Mouse (Mus musculus) common myeloid progenitor, adult 5-6 weeks (primary cell): ENCODE measurements around the gene Paqr7. TPM values are rescaled to one million over a fixed set of nuclear protein-coding genes. Genes with fewer than 3 reads are reported as not detected.
"Not testable (repeated sequence)": the region's sequence is repeated elsewhere in the genome, so short reads cannot be mapped to it uniquely, and the experiment has no call there.

Experiments
- ATAC-seq: replicated peaks from 2 replicates; pipeline ENCODE4 v1.8.0; 2016; ENCODE audit warnings: low read depth, mild to moderate bottlenecking, moderate TSS enrichment, inconsistent platforms; ENCODE audit not compliant: poor library complexity, severe bottlenecking
- total RNA-seq: library from RNA; stranded (forward); fragments of 200-1000, 187-1606 nt; gene quantifications from 2 replicates; pipeline ENCODE4 v1.2.3, GENCODE M21; 2017

Paqr7 gene
- total RNA-seq, 1 experiment from 2014 or later: 10.6 TPM

DNA sequence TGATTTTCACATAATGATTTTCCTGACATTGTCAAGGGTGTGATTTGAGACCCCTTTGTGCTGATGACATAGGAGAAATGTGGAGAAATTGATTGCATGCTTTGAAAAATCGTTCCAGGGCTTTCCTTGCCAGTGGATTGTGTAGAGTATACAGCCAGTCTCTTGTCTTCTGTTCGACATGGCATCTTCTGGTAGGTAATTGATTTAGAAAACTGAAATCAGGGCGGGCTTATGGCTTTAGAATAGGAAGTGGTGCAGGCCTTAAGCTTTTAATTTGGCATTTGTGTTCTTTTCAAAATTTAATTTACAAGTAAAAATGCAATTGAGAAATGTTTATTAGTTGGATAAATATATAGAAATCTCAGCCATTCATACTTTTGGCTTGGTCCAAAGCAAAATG, 26.5 kb upstream of the Paqr7 start:
- ATAC-seq: no peak

DNA sequence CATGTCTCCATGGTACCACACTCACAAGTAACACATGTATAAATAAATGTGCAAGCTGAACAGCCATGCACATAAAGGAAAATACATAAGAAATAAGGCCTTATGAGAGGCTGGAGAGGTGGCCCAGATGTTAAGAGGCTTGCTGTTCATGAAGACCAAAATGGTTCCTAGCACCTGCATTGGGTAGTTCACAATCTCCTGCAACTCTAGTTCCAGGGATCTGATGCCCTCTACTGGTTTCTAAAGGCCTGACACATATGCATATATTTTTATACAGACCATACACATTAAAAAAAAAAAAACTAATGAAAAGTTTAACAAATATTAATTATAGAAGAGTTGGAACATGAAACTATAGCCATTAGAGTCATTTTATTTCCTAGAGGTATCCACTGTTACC, 25.0 kb upstream of the Paqr7 start:
- no peak for ATAC-seq

DNA sequence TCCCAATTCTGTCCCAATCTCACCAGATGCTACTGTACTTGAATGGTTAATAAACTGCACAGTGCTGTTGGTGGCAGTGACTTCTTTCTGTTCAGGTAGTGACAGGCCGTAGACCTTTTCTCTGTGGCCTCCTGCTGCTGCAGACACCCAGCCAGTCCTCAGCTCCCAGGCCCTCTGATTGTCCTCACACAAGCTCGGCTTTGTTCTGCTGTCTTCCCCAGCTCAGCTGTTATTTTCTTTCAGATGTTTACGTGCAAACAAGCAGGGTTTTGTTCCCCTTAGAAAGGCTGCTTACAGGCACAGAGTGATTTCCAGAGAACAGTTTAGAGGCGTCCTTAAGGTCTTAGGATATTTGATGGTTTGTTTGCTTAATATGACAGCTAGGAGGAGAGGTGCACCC, 22.7 kb upstream of the Paqr7 start:
- no peak for ATAC-seq

DNA sequence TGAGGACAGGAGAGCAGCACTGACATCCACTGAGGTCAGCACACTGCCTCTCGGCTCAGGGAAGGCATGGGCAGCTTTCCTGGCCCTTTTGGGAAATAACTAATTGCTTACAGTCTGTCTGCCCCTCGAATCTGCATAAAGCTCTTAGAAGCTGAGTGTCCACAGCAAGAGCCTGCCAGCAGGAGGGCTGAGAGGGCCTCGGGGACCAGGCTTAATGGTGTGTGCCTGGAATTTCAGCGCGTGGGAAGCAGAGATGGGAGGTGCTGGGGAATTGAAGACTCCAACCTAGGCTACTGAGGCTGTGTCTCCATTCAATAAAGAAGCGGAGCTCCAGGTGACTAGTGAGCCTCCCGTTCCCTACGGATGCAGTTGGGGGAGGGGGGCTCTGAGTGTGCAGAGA, 22.3 kb upstream of the Paqr7 start:
- ATAC-seq: no peak

DNA sequence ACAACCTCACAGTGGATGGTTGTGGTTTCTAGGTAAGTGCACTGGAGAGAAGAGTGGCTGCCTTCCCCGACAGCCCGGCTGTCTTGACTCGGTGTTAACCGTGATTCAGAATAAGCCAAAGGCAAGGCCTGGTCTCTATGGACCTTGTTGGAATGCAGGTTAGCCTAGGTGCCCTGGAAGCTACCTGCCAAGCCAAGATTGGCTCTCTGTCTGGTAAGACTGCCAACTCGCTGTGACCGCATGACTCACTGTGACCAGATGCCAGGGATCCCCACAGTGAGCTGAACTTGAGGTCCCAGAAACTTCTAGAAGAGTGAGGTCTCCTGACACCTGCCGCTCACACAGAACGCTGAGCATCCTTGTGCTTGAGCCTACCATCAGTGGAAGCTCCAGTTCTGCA, 19.6 kb upstream of the Paqr7 start:
- no peak for ATAC-seq

DNA sequence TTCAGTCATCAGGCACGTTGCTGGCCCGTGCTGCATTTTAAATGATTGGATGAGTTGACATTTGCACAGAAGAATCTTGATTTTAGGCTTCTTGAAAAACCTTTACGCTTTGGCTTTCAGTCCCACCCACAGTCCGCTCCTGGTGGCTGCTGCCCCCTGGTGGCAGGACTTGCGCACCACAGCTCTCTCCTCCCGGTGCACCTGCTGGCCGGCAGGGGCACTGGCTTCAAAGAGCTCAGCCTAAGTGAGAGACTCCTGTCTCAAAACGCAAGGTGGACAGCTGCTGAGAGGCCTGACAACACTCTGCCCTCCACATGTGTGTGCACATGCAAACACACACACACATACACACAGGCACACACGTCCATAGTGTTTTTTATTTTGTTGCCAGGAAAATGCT, 18.5 kb upstream of the Paqr7 start:
- peak; percentile 95 for ATAC-seq

DNA sequence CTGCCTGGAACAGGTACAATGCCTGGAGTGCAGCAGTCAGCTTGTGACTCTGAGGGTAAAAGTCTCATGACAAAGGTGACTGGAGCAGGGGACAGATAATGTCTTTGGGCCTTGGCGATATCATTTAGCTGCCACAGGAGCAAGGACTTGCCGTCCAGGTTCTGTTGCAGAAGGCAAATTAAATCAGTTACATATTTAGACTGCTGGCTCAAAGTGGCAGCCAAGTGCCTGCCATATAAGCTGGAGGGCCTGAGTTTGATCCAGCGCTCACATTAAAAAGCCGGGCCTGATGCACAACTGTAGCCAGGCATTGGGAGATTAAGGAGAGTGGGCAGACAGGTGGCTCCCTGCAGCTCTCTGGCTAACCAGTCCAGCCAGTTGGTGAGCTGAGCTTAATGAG, 16.7 kb upstream of the Paqr7 start:
- ATAC-seq: no peak

DNA sequence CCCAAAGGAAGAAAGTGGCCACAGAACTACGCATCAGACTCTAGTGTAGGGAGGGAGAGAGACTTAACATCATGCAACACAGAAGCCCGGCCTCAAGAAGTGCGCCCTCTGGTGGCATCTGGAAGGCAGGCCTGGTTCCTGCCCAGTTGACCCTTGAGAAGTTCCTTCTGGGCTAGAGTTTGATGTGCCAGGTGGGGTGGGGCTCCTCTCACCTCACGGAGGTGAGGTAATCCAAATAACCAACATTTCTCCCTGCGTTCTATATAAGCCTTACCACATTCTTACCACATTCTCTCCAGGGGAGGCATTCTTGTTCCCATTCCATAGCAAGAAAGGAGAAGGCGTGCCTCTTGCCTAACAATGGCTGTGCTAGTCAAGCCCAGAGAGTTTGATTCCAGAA, 15.6 kb upstream of the Paqr7 start:
- peak; percentile 74 for ATAC-seq

DNA sequence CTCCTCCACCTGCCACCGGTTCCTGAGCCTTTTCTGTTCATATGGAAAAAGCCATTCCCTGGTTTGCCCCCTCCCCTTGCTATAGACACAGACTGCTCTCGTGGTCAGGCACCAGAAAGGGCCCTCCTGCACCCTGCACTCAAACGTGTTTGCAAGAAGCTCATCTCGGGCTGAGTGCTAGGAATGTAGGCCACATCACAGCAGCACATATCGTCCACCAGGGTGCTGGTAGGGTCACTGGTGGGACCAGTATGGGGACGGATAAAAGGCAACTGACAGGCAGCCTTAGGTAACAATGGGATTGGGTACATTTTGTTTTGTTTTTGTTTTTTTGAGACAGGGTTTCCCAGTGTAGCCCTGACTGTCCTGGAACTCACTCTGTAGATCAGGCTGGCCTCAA, 15.2 kb upstream of the Paqr7 start:
- ATAC-seq: no peak

DNA sequence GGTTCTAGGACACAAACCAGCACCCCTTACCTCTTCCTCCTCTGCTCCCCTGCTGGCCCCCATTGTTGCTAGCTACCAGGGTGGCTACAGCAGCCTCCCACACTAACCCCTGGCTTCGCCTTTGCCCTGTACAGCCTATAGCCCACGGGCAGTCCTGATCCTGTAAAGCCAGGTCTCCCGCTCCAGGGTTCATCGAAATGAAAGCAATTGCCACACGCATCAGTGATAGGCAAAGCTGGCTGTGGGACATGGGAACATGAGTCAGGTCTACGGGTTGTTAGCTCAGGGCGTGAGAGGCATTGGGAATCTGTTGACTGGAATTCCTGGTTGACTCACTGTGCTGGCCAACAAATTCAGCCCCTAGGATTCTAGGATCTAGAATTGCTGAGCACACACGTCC, 14.1 kb upstream of the Paqr7 start:
- ATAC-seq: no peak

DNA sequence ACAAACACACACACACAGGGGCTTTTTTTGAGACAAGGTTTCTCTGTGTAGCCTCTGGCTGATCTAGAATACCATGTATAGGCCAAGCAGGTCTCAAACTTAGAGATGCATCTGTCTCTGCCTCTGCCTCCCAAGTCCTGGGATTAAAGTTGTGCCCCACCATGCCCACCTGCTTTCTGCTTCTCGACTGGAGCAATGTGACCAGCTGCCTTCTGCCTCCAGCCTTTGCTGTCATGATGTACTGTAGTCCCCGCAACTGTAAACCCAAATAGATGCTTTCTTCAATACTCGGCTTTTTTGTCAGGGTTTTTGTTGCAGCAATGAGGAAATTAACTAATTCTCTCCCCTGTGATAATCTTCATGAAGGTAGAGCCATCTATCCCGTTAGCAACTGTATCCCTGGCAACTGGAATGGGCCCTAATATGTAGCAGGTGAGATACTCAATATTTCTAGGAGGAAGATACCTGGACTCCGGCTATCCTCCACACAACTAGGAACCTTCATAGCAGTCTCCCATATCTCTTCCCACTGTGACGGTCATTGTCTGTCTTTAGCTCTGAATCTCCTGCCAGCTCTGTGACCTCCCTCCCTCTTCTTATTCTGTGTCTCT, 13.3 kb upstream of the Paqr7 start:
- no peak for ATAC-seq

DNA sequence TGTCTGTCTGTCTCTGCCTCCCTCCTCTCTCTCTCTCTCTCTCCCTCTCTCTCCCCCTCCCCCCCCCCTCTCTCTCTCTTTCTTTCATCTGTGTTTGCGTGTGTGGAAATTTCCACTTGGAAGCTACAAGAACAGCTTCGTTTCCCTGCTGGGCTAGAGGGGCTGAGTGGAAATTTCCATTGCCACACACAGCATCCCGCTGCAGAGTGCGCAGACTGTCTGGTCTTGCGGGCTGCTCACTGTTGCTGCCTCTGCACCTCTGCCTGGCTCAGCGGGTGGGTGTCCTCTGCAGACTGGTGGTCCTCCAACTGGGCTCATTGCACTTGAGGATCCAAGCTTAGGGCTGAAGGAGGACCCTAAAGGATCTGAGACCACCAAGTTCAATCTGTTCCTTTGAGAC, 12.8 kb upstream of the Paqr7 start:
- ATAC-seq: no peak

DNA sequence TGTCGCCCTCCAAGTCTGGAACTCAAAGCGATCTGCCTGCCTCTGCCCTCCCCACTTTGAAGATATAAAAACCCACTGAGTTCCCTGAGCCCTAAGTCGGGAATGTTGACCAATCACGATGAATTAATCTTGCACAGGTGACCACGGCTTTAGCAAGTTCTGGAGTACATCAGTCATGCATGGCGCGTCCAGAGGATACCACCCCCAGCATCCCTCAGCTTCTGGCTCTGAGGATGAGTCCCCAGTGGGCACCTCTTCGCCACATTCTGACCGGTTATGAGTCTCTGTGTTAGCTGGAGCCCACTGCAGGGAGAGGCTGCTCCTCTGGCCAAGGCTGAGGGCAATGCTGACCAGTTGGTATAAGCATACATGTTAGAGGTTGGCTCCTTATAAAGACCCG, 12.3 kb upstream of the Paqr7 start:
- no peak for ATAC-seq

DNA sequence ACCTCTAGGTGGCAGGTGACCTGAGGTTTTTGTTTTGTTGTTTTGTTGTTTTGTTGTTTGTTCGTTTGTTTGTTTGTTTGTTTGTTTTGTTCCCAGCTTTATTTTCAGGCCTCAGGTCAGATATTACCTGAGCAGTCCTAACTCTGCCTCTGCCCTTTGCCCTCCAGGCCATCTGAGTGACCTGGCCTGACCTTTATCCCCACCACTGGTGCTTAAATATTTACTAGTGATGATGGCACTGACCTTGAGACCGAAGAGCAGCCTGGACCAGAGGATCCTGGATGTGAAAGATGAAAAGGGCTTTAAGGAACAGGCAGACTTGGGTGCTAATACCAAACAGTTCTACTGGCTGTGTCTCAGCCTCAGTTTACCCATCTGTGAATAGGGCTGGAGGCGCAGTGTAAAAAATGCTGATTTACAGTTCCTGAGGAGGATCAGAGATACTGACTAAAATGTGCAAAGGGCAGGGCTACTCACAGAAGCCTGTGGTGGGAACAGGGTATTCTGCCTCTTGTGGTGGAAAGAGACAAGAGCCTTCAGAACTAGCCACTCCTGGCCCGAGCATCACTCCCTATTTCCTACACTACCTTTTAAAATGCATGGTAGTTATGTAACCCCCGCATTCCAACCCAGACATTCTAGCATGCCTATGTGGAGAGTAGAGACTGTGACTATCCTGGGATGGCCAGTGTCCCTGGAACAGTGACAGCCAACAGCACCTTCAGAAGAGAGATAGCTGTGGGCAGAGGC, 11.2 kb upstream of the Paqr7 start:
- ATAC-seq: no peak

DNA sequence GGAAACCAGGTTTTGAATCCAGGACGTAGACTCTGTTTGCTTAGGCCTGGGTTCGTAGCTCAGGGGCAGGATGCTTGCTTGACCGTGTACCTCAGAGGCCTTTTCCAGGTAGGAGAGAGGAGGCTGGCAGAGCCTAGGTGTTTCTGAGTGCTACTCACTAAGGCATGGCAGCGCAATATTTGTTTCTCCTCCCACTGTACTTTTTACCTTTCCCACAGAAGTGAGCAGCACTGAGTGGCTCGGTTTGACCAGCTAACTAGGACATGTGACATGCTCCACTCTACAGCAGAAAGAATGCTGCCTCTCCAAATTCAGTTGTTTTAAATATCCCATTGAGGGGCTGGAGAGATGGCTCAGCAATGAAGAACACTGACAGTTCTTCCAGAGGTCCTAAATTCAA, 8.3 kb upstream of the Paqr7 start:
- ATAC-seq: no peak

DNA sequence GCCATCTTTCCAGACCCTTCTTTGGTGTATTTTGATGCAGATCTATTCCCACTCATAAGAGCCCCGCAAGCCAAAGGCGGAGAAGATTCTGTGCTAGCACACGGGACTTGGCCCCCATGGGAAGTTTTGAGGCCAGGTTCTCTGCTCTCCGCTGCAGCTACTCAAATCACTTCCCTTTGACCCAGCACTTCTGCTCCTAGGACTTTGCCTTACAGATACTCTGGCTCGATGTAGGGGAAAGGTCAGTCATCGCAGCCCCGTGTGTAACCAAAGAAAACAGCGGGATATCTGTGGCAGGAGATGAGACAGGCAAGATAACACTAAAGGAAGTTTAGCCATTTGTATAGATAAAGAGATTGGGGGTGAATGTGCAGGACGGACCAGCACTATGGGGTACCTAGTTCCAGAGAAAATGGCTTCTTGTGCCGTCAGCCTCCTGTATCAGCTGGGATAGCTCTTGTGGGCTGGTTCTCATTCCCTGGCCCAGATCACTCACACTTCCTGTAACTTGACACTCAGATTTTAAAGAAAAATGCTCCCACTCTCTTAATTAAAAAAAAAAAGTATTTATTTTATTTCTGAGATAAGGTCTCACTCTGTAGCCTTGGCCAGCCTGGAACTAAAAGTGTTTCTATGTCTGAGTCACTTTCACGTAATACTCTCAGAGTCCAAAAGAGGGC, 6.4 kb upstream of the Paqr7 start:
- ATAC-seq: no peak

DNA sequence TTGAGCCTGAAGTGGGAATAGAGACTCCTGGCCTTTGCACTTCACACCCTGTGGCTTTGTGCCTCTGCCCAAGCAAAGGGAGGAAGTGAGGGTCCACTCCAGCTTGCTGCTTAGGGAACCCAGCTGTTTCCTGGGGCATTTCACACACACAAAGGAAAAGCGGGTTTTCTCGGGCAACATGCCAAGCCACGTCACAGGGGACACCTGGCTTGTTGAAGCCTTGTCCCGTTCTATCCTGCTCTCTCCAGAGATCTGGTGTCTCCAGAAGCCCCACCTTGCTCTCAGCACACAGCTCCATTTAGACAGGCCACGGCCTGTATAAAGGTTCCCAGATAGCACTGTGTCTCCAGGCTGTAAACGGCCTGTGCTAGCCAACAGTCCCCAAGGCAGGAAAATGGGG, 4.8 kb upstream of the Paqr7 start:
- no peak for ATAC-seq

DNA sequence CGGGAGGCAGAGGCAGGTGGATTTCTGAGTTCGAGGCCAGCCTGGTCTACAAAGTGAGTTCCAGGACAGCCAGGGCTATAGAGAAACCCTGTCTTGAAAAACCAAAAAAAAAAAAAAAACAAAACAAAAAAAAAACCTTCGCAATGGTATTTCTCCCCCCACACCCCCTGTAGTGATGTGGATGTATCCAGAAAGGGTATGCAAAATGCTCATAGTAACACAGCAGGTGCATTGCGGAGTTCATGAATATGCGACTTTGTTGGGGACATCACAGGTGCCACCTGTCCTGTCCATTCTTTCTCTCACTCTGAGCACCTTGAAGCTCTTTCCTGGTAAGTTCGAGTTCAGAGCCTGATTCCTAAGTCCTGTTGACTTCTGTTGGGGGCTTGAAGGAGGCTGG, 2.3 kb upstream of the Paqr7 start:
- not testable (repeated sequence) for ATAC-seq

DNA sequence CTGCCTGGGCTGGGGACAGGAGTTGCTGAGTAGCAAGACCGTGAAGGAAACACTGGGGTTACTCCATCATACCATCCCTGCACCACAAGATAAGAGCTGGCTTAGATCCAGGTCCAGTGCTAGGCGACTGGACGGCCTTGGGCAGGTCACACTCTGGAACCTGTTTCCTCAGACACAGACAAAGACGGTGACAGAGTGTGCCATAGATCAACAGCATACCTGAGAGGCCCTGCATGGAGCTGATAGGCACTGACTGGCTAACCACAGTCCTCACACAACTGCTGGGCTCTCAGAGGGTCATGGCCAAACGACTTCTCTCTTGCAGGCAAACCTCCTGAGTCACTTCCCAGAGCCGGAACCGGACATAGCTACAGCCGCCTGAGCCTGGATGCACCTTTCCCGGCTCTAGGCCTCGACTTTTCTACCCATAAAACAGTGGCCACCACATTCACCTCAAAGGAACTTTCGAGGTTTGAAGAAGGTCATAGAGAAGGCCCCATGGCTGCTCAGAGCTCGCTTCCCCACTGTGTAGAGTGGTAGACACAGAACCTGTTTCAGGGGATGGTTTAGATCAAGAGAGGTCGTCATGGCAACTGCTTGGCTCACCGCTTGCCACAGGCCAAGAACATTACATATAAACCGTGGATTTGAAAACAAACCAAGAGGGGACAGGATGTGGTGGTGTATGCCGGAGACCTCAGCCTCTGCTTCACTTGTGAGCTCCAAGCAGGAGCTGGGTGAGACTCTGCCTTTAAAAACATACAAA, 1.5 kb upstream of the Paqr7 start:
- ATAC-seq: peak; percentile 53

DNA sequence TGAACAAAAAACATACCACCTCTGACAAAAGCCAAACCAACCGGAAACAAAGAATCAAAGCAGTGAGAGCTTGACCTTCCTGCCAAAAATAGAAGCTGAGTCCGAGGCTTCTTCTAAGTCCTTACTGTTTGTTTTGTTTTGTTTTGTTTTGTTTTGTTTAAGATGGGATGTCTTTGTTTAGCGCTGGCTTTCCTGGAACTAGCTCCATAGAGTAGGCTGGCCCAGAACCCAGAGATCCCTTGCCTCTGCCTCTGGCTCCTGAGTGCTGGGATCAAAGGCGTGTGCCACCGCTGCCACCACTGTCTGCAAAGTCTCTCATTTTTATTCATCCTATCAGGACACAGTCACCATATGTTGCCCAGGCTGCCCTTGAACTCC, 962 bp upstream of the Paqr7 start:
- no peak for ATAC-seq

DNA sequence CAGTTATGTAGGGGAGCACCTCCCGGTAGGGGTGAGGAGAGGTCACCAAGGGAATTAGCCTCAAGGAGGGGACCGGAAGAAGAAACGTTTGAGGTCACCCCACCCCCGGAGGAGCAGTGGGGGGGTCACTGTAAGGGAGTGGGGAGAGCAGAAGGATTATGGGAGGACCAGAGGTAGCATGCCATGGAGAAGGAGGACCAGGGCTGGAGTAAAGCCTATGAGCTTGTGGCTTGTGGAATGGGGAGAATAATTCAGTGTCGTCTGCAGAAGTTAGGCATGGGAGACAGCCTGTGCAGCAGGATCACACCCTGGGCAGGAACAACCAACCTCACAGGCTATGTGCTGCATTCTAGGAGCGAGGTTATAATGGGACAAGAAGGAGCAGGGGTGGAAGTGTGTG, 726 bp downstream of the Paqr7 start:
- peak; percentile 0; the same call in 1 of the 2 replicates for ATAC-seq
